Mouse (Mus musculus): Measurements from ENCODE around the gene Arhgef40.
A peak's percentile ranks its signal among the peaks of the same experiment; 100 is the strongest.

Arhgef40 gene

GRCm38 (mm10) chr14:51984247-51985231 lies at the start of gene Arhgef40:
Arhgef40 (plus strand) TSS chr14:51984719.
- peak; percentile 79 to 91 for DNase-seq

- no peak for DNase-seq
Observed at GRCm38 (mm10) chr14:51939005-51939404, 45.5 kb upstream of the Arhgef40 start.

DNA sequence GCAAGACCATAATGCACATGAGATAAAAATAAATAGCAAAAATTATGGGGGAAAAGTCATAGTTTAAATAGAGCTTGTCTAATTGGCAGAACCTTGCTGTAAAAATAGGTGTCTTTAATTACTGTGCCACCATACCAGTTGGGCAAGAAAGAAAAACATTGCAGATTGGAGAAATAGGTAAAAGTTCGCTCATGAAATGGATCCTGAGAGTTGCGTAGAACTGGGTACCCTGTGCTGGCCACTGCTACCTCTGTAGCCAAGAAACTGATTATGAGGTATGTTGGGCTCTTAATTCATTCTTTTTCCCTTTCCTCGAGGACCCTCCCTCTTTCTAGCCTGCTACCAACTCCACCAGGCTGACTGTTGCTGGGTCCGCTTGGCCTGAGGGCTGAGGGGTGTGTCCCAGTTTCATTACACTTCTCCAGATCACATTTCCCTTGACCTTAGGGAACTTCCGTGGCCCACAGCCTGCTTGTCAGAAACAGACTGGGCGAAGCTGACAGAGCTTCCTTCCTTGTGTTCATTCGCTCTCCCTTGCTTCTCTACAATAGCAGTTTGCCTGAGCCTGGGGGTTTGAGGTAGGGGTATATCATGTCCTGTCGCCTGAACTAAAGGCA lies 43.5 kb upstream of the Arhgef40 start:
- DNase-seq, result peak; percentile 65 to 78

- DNase-seq, result no peak
Observed at GRCm38 (mm10) chr14:51941577-51941976, 42.9 kb upstream of the Arhgef40 start.

GRCm38 (mm10) chr14:51942236-51942635 lies 42.3 kb upstream of the Arhgef40 start:
- no peak for DNase-seq

DNA sequence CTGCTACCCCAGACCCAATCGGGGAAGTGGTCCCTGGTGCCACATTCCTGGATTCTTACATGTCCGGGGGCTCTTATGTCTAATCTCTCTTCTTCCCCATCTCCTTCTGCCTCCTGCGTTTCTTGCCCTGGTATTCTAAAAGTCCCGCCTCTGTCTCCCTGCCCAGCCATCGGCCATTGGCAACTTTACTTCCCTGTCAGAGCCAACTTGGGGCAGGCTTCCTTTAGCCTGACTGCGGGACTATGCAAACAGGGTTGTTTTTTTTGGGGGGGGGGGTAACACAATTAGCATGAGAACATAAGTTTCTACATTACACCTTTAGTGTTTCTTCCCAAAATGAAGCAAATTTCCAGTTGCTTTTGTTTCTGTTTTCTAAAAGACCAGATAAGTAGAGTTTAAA lies 41.2 kb upstream of the Arhgef40 start:
- DNase-seq, result no peak

GRCm38 (mm10) chr14:51960316-51960715 lies 24.2 kb upstream of the Arhgef40 start:
- DNase-seq, result no peak

DNA sequence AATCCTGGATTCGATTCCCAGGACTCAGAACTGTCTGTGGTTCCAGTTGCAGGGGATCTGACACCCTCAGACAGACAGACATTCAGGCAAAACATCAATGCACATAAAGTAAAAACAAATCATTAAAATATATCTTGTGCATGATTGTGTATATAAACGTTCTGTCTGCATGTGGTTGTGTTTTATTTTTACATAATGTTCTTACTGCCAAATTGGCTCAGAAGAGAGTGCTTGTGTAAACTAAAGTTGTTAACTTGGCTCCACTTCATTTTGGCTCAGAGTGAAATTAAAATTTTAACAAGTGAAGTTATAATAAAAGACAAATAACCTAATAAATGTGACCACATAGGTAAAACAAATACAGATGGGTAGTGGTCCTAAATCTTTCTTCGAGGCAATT lies 17.1 kb upstream of the Arhgef40 start:
- no peak for DNase-seq

GRCm38 (mm10) chr14:51979252-51979651 lies 5.3 kb upstream of the Arhgef40 start:
- DNase-seq, result no peak

DNA sequence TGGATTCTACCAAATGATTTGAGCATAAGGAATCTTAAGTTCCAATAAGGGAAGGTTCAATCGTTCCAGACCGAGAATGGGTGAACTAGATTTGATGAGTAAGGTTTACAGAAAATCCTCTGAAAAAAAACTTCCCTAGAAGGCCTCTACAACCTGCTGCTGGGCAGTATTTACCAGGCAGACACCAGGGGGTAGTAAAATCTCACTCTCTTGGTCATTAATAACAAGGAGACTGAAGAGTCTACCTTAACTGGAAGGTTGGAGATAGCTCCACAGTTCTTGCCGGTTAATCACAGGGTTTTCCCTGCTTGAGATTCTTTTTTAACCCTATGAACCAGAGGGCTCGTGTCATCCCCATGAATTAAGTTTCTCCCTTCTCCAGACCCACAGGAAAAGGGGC lies 1.3 kb upstream of the Arhgef40 start:
- no peak for DNase-seq

DNA sequence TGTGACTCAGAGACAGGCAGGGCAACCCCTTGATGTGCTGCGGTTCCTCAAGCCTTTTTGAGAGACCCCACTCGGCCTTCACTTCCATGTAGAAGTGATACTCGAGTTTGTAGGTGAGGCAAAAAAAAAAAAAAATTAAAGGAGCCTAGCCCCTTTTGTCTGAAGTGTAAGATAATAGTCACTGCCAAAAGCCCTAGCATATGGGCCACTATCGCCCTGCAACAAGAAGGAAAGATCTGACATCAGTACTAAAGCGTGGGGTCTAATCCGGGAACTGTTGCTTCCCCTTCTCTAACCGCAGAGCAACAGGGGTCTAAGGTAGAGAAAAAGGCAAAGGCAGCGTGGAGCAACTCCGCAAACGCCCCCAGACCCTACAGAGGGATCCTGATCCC lies 668 bp upstream of the Arhgef40 start:
- DNase-seq, result no peak

DNA sequence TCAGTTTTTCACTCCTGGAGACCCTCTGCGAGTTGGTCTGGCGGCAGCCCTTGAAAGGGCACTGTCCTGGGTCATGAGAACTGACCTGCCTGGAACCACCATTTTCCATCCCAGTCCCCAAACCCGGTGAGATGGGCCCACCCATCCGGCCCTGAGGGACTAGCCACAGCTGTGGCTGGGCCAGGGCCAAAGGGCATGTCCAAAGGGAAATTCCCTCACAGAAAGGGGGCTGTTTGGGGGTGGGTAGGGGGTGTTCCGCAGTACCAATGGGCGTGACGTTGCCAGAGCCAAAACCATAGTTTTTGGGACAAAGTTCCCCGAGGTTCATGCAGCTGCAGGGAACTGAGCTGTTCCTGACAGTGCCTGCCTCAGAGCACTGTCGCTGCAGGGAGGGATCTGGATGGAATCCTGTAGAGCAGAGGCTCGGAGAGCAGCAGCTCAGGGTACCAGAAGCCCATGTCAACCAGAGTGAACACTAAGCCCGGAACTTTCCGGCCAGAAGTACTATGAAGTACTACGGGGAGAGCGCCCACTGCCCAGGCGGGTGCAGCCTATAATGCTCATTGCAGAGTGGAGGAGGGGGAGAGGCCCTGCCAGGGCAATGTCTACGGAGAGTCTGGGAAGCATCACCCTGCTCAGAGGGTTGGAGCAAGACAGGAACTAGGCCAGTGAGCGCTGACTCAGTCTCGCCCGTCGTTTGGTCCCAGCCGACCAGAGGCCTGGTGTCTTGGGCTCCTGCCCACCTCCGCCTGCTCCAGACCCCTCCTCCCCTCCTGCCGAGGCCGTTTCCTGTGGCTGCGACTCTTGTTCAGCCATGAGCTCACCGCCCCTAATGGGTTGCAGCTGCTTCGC lies 1.0 kb downstream of the Arhgef40 start:
- peak; percentile 74 to 88 for DNase-seq

DNA sequence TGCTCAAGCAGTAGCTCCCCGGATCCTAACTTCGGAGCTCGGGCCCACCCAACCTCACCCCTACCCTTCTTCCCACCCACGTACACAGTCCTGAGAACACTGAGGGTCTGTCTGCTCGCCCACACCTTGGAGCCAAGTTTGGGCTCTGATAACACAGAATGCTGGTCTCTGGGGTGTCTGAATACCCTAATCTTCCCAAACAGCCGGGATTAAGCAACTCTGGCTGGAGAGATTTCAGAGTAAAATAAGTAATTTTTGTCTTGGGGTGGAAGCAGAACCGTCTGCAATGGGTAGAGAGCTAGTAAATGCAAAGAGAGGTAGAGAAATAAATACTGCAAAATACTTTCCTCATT lies 1.6 kb downstream of the Arhgef40 start:
- no peak for DNase-seq

- no peak for DNase-seq
Observed at GRCm38 (mm10) chr14:51987177-51987576, 2.7 kb downstream of the Arhgef40 start.

- DNase-seq, result peak; percentile 75 to 87
Observed at GRCm38 (mm10) chr14:51988731-51989130, 4.2 kb downstream of the Arhgef40 start.

- no peak for DNase-seq
Observed at GRCm38 (mm10) chr14:51989461-51989970, 5.0 kb downstream of the Arhgef40 start.

DNA sequence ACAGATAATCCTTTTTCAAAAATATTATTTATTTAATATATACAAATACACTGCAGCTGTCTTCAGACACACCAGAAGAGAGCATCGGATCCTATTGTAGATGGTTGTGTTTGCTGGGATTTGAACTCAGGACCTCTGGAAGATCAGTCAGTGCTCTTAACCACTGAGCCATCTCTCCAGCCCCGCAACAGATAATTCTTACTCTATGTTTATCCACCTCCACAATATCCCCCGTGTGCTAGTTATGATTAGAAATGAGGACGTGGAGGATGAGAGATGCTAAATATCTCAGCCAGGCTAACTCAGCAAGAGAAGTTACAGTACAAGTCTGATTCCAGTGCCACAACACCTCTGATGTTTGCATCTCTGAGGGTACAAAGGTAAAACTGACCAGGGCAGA lies 9.9 kb downstream of the Arhgef40 start:
- DNase-seq, result no peak

GRCm38 (mm10) chr14:51995219-51995871 lies 10.8 kb downstream of the Arhgef40 start:
- no peak for DNase-seq

DNA sequence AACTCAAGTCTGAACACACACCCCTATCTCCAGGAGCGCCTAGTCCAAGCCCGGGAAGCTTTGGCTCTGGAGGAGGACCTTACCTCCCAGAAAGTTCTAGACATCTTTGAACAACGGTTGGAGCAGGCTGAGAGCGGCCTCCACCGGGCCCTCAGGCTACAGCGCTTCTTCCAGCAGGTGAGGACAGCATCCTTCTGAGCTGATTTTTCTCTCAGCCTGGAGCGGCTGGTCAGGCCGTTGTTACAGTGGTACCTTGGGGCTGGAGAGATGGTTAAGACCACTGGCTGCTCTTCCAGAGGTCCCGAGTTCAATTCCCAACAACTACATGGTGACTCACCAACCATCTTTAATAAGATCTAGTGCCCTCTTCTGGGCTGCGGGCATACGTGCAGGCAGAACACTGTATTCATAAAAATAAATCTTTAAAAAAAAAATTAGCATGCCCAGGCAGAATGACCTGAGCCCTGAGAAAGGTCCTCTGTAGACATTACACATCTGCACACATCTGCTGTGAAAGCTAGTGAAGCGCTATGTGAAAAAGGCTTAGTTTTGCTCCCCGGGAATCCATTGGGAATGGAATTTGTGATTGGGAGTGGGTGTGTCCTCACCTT lies 11.8 kb downstream of the Arhgef40 start:
- DNase-seq, result no peak

GRCm38 (mm10) chr14:51996866-51997265 lies 12.3 kb downstream of the Arhgef40 start:
- no peak for DNase-seq

DNA sequence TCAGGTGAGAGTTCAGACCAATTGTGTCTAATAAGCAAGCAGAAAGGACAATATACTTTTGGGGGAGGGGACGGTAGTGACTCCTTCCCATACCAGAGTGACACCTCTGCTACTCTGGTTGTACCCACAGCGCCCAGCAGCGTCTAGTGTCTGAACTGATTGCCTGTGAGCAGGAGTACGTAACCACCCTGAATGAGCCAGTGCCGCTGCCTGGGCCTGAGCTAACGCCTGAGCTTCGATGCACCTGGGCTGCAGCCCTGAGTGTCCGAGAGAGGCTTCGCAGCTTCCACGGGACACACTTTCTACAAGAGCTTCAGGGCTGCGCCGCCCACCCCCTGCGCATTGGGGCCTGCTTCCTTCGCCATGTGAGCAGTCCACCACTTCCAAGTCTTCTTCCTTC lies 13.0 kb downstream of the Arhgef40 start:
- no peak for DNase-seq

- DNase-seq, result no peak
Observed at GRCm38 (mm10) chr14:52003981-52004495, 19.5 kb downstream of the Arhgef40 start.

All from kidney, postnatal 25 days (tissue).